Mouse (Mus musculus): ENCODE results near the gene Slc22a5. TPM values are rescaled to one million over a fixed set of nuclear protein-coding genes. Genes with fewer than 3 reads are reported as not detected.
"Not testable (repeated sequence)": the region's sequence is repeated elsewhere in the genome, so short reads cannot be mapped to it uniquely, and the experiment has no call there.

Slc22a5 gene
- polyA plus RNA-seq, 1 experiment from 2014 or later: 7.9 TPM

- H3K4me1 ChIP-seq; H3K4me2 ChIP-seq (replicated peaks); H3K36me3 ChIP-seq; H3K27ac ChIP-seq; H3K9ac ChIP-seq; ATAC-seq (ENCODE audit: low FRiP score); H3K9me3 ChIP-seq (replicated peaks); H3K27me3 ChIP-seq; H3K4me3 ChIP-seq: not testable (repeated sequence)
- 80% methylated on average over 5 of the region's 5 CpGs for WGBS
These were observed 13.4 kb downstream of the Slc22a5 start for GRCm38 (mm10) chr11:53878096-53878495.

GRCm38 (mm10) chr11:53876488-53876887 is 15.0 kb downstream of the Slc22a5 start:
- no peaks in the 10 kb centered on the region for H3K27me3 ChIP-seq
- ATAC-seq (ENCODE audit: low FRiP score): no peak
- no peak overlapping the region for H3K4me2 ChIP-seq (replicated peaks)
- H3K36me3 ChIP-seq: peaks cover 13% of the 10 kb centered on the region
- H3K9me3 ChIP-seq (replicated peaks): no peaks in the 10 kb centered on the region
- no peaks in the 10 kb centered on the region for H3K4me1 ChIP-seq
- H3K9ac ChIP-seq: no peak overlapping the region
- 93% methylated on average over 4 of the region's 4 CpGs for WGBS
- H3K27ac ChIP-seq: no peak overlapping the region
- no peak overlapping the region for H3K4me3 ChIP-seq

GRCm38 (mm10) chr11:53874706-53875105 is 16.8 kb downstream of the Slc22a5 start:
- no peak overlapping the region for H3K27ac ChIP-seq
- H3K4me3 ChIP-seq: no peak overlapping the region
- H3K27me3 ChIP-seq: no peaks in the 10 kb centered on the region
- no peak overlapping the region for H3K9ac ChIP-seq
- ATAC-seq (ENCODE audit: low FRiP score): no peak
- H3K4me1 ChIP-seq: no peaks in the 10 kb centered on the region
- H3K9me3 ChIP-seq (replicated peaks): no peaks in the 10 kb centered on the region
- H3K36me3 ChIP-seq: peaks cover 16% of the 10 kb centered on the region
- H3K4me2 ChIP-seq (replicated peaks): no peak overlapping the region
- 77% methylated on average over 4 of the region's 4 CpGs for WGBS

- H3K27me3 ChIP-seq; H3K4me2 ChIP-seq (replicated peaks); H3K4me1 ChIP-seq; ATAC-seq (ENCODE audit: low FRiP score); H3K9me3 ChIP-seq (replicated peaks); H3K4me3 ChIP-seq; H3K9ac ChIP-seq; H3K27ac ChIP-seq: not testable (repeated sequence)
- peaks cover 16% of the 10 kb centered on the region for H3K36me3 ChIP-seq
- WGBS: 54% methylated on average over 5 of the region's 5 CpGs
These were observed 17.4 kb downstream of the Slc22a5 start for GRCm38 (mm10) chr11:53873909-53874704.

- peaks cover 16% of the 10 kb centered on the region for H3K36me3 ChIP-seq
- ATAC-seq (ENCODE audit: low FRiP score): no peak
- no peaks in the 10 kb centered on the region for H3K4me1 ChIP-seq
- H3K9me3 ChIP-seq (replicated peaks): no peaks in the 10 kb centered on the region
- 95% methylated on average over 2 of the region's 2 CpGs for WGBS
- no peak overlapping the region for H3K4me3 ChIP-seq
- H3K27ac ChIP-seq: no peak overlapping the region
- H3K4me2 ChIP-seq (replicated peaks): no peak overlapping the region
- H3K27me3 ChIP-seq: no peaks in the 10 kb centered on the region
- no peak overlapping the region for H3K9ac ChIP-seq
These were observed 19.5 kb downstream of the Slc22a5 start for GRCm38 (mm10) chr11:53871786-53872507.

GRCm38 (mm10) chr11:53869172-53869571 is 22.3 kb downstream of the Slc22a5 start:
- WGBS: 92% methylated on average over 5 of the region's 5 CpGs
- no peak overlapping the region for H3K9ac ChIP-seq

GRCm38 (mm10) chr11:53868323-53868722 is 23.1 kb downstream of the Slc22a5 start:
- not testable (repeated sequence) for H3K4me1 ChIP-seq; ATAC-seq (ENCODE audit: low FRiP score); H3K9ac ChIP-seq; H3K27me3 ChIP-seq; H3K4me2 ChIP-seq (replicated peaks); H3K9me3 ChIP-seq (replicated peaks); H3K27ac ChIP-seq; H3K4me3 ChIP-seq
- WGBS: 45% methylated on average over 5 of the region's 5 CpGs
- peaks cover 16% of the 10 kb centered on the region for H3K36me3 ChIP-seq

More at GRCm38 (mm10) chr11:53869172-53869571, 22.3 kb downstream of the Slc22a5 start:
- ATAC-seq (ENCODE audit: low FRiP score): no peak
- Histone ChIP-seq H3K27me3 (no peaks in the 10 kb centered on the region), H3K27ac (no peak overlapping the region), H3K4me3 (no peak overlapping the region), H3K4me2 (replicated peaks) (no peak overlapping the region), H3K36me3 (peaks cover 16% of the 10 kb centered on the region), H3K9me3 (replicated peaks) (no peaks in the 10 kb centered on the region), H3K4me1 (no peaks in the 10 kb centered on the region)

GRCm38 (mm10) chr11:53864724-53865310 is 26.6 kb downstream of the Slc22a5 start:
- not testable (repeated sequence) for H3K4me2 ChIP-seq (replicated peaks); H3K4me1 ChIP-seq; H3K9me3 ChIP-seq (replicated peaks); H3K9ac ChIP-seq; H3K36me3 ChIP-seq; H3K4me3 ChIP-seq; ATAC-seq (ENCODE audit: low FRiP score); H3K27ac ChIP-seq; H3K27me3 ChIP-seq
- WGBS: 72% methylated on average over 2 of the region's 4 CpGs

GRCm38 (mm10) chr11:53860944-53861343 is 30.5 kb downstream of the Slc22a5 start:
- not testable (repeated sequence) for H3K4me1 ChIP-seq; H3K9me3 ChIP-seq (replicated peaks); H3K4me2 ChIP-seq (replicated peaks); ATAC-seq (ENCODE audit: low FRiP score); H3K27me3 ChIP-seq; H3K27ac ChIP-seq; H3K4me3 ChIP-seq; H3K36me3 ChIP-seq; H3K9ac ChIP-seq
- WGBS: 79% methylated on average over 8 of the region's 9 CpGs

- not testable (repeated sequence) for H3K27me3 ChIP-seq; H3K4me1 ChIP-seq; H3K36me3 ChIP-seq; H3K27ac ChIP-seq; ATAC-seq (ENCODE audit: low FRiP score); H3K9me3 ChIP-seq (replicated peaks)
- 17% methylated on average over 42 of the region's 50 CpGs for WGBS
- H3K4me3 ChIP-seq: peak within 1 kb of the TSS; percentile 45
- peak within 1 kb of the TSS; percentile 62 for H3K9ac ChIP-seq
- peak within 1 kb of the TSS; percentile 69 for H3K4me2 ChIP-seq (replicated peaks)
These were observed 32.5 kb downstream of the Slc22a5 start, which contains the start of gene Gm12216 for GRCm38 (mm10) chr11:53858761-53859580. TSS of gene Gm12216 (minus strand) at chr11:53859256.

GRCm38 (mm10) chr11:53858058-53858760 is 33.3 kb downstream of the Slc22a5 start:
- ATAC-seq (ENCODE audit: low FRiP score): no peak
- H3K9me3 ChIP-seq (replicated peaks): no peaks in the 10 kb centered on the region
- H3K4me3 ChIP-seq: no peak overlapping the region
- H3K9ac ChIP-seq: no peak overlapping the region
- H3K27me3 ChIP-seq: peaks cover 8% of the 10 kb centered on the region; the same call in 1 of the 2 replicates
- no peaks in the 10 kb centered on the region for H3K36me3 ChIP-seq
- no peak overlapping the region for H3K27ac ChIP-seq
- WGBS: 79% methylated on average over 6 of the region's 6 CpGs
- no peak overlapping the region for H3K4me2 ChIP-seq (replicated peaks)
- peaks cover 3% of the 10 kb centered on the region; the same call in 1 of the 2 replicates for H3K4me1 ChIP-seq
